Mouse (Mus musculus) midbrain, embryonic 14.5 days (tissue): ENCODE results near the gene Tnr. TPM values are rescaled to one million over a fixed set of nuclear protein-coding genes. Genes with fewer than 3 reads are reported as not detected.
A peak's percentile ranks its signal among the peaks of the same experiment; 100 is the strongest.

ENCODE experiments used
- ATAC-seq: fragments of 200-750 bp; cut with Nextera tagmentation; 2 replicates; pipeline ENCODE4 v1.8.0; 2017; ENCODE audit warnings: moderate number of reproducible peaks, moderate library complexity; ENCODE audit not compliant: low FRiP score, low TSS enrichment
- DNase-seq: peaks from one replicate; pipeline ENCODE4 v3.0.0-alpha.2; 2015
- H3K27ac ChIP-seq: fragments of 300-500 bp; sonication (generic); replicated peaks from 2 replicates; pipeline ENCODE4 v1.5.1; 2014; ENCODE audit warnings: mild to moderate bottlenecking, low read depth, low read length, moderate library complexity
- H3K27me3 ChIP-seq: fragments of 300-500 bp; sonication (generic); 2 replicates; pipeline ENCODE4 v1.6.1; 2014; ENCODE audit warnings: low read length, control low read depth, mixed read lengths; ENCODE audit not compliant: control insufficient read depth, insufficient read depth
- H3K36me3 ChIP-seq: fragments of 300-500 bp; sonication (generic); 2 replicates; pipeline ENCODE4 v1.6.1; 2014; ENCODE audit warnings: low read length, control low read depth; ENCODE audit not compliant: control insufficient read depth, insufficient read depth
- H3K4me1 ChIP-seq: fragments of 300-500 bp; sonication (generic); 2 replicates; pipeline ENCODE4 v1.6.1; 2014; ENCODE audit warnings: mild to moderate bottlenecking, antibody characterized with exemption, low read length, control low read depth; ENCODE audit not compliant: control insufficient read depth, insufficient read depth
- H3K4me2 ChIP-seq: fragments of 300-500 bp; sonication (generic); 2 replicates; pipeline ENCODE4 v1.6.1; 2014; ENCODE audit warnings: mild to moderate bottlenecking, low read length, moderate library complexity
- H3K4me3 ChIP-seq: fragments of 300-500 bp; sonication (generic); replicated peaks from 2 replicates; pipeline ENCODE4 v1.5.1; 2014; ENCODE audit warnings: low read depth, low read length
- H3K9ac ChIP-seq: fragments of 300-500 bp; sonication (generic); replicated peaks from 2 replicates; pipeline ENCODE4 v1.6.1; 2014; ENCODE audit warnings: mild to moderate bottlenecking, low read length, moderate library complexity
- H3K9me3 ChIP-seq: fragments of 300-500 bp; sonication (generic); 2 replicates; pipeline ENCODE4 v1.6.1; 2016; ENCODE audit warnings: low read length, control low read depth, mixed read lengths; ENCODE audit not compliant: control insufficient read depth
- WGBS: fragments of 180-500 bp; shearing (Covaris S2); extraction: QIAGEN DNeasy Blood & Tissue Kit; methylation state at CpG from one replicate; pipeline ENCODE4 v1.1.7; 2014; 5-methylcytosine and 5-hydroxymethylcytosine counted together
- polyA plus RNA-seq: library from polyadenylated mRNA; unstranded; fragments of >200 nt; fragmentation: Nextera tagmentation; extraction: Ambion mirVana; gene quantifications from 2 replicates; pipeline ENCODE4 v1.2.1, GENCODE M21; 2014

Tnr gene
- polyA plus RNA-seq, 1 experiment from 2014 or later: 4.4 TPM

GRCm38 (mm10) chr1:159979096-159979495, 455.5 kb downstream of the Tnr start:
- ATAC-seq (no peak), DNase-seq (peak; percentile 9)
- Histone ChIP-seq H3K4me3 (no peak overlapping the region), H3K27me3 (no peaks in the 10 kb centered on the region), H3K9me3 (no peaks in the 10 kb centered on the region), H3K4me1 (no peaks in the 10 kb centered on the region), H3K9ac (no peak overlapping the region), H3K27ac (no peak overlapping the region), H3K36me3 (no peaks in the 10 kb centered on the region), H3K4me2 (no peak overlapping the region)
- WGBS: 93% methylated on average over 2 of the region's 2 CpGs

- ATAC-seq: no peak
- no peak overlapping the region for H3K4me2 ChIP-seq
- H3K36me3 ChIP-seq: no peaks in the 10 kb centered on the region
- no peaks in the 10 kb centered on the region for H3K9me3 ChIP-seq
- DNase-seq: no peak
- 85% methylated on average over 1 of the region's 1 CpGs for WGBS
- H3K9ac ChIP-seq: no peak overlapping the region
- H3K4me3 ChIP-seq: no peak overlapping the region
- H3K27me3 ChIP-seq: no peaks in the 10 kb centered on the region
- no peaks in the 10 kb centered on the region for H3K4me1 ChIP-seq
- no peak overlapping the region for H3K27ac ChIP-seq
These were observed 456.8 kb downstream of the Tnr start for GRCm38 (mm10) chr1:159980355-159980754.
